Mouse (Mus musculus) lung, postnatal 36 days (tissue): ENCODE results near the gene Rsad1.

ENCODE experiments used
- DNase-seq: peaks from one replicate; pipeline ENCODE4 v3.0.0; 2022; ENCODE audit warnings: mixed read lengths

Gene Rsad1

DNA sequence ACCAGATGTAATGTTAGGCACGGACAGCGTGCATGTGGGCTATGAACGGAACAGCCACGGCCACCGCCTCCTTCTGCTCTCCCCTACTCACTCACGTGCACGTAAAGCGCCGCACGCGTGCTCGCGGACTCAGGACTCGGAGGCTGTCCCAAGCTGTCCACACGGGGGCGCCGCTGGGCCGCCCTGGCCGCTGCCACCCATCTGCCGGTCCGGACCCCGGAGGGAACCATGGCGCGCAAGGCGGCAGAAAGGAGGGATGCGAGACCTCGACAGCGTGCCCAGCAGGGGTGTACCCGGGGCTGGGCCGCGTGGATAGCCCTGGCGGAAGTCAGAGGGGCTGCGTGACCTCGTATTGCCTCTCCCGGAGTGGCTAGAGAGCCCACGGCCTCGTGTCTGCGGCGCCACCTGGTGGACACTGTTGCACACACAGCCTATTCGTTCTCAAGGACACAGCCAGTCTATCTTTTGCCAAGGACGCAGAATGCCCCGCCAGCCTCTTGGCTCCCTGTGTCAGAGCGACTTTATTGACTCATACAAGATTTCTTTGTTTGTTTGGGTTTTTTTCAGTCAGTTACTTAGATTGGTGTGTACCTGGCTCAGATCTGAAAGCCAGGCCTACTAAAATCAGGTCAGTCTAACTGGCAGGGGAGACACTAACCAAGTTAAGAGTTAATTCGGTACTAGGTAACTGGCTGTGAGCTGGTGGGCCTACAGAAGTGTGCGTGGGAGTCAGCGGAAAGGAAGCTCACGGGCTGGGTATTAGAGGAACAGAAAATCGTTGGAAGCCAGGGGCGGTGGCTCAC is at the start of gene Rsad1:
Gene Rsad1, minus strand, starts transcription at position 368 of the 803 bp plus-strand sequence.
- DNase-seq: peak; percentile 97

DNA sequence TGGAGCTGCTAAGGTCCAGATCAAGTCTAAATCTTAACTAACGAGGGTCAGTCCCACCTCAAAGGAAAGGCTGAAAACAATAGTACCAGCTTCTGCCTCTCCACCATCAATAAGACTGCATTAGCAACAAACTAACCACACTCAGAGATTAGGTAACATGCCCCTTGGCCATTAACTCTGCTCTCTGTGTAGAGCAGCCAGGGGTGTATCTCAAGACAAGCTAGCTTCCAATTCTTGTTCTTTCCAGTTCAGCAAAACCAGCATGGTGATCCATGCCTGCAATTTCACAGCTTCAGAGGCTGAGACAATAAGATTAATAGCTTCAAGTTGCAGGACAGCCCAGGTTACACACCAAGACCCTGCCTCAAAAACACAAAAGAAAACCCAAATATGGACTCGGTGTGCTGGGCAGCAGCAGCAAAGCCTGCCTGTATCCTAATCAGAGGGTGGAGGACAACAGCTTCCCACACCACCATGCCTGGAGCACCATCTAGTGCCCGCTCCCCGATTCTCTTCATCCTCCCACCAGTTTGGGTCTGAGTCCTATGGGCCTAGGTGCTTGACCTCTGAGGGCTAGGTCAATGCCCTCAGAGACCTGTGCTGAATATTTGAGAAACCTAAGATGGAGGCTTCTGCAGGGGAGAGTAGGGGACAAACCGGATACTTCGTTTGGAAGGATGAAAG is 49.5 kb upstream of the Rsad1 start:
- no peak for DNase-seq

DNA sequence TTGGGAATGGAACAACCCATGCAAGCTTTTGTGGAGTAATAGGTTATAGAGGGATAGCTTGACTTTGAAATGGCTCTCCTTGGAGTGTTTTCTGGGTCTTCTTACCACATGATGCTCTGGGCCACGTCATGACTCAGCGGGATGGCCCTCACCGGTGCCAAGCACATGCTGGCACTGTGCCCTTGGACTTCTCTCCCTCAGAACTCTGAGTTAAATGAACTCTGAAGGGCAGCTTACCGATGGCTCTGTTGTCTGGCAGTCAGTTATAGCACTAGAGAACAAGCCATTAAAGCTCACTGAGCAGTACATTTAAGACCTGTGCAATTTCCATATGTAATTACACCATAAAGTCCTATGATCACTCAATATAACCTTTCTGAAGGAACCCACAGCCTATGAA is 48.3 kb upstream of the Rsad1 start:
- peak; percentile 27 for DNase-seq

DNA sequence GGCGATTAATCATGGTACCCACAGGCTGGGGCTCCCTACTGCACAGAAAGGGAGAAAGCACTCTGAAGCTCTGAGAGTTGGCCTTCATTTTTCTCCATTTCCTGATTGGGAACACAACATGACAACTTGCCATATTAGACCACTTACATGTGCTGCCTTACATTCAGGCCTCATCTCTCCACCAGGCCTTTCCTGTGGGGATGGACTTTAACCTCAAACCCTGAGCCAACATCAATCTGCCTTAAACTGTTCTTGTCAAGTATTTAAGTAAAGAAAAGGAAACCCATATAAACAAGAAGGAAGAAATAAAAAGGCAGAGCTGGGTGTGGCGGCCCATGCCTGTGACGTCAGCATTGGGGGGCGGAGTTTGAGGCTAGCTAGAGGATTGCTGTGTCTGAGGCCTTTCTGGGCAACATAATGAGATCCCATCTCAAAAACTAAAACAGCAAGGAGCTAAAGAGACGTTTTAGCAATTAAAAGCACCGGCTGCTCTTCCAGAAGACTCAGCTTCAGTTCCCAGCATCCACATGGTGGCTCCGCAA is 47.3 kb upstream of the Rsad1 start:
- DNase-seq: peak; percentile 66

DNA sequence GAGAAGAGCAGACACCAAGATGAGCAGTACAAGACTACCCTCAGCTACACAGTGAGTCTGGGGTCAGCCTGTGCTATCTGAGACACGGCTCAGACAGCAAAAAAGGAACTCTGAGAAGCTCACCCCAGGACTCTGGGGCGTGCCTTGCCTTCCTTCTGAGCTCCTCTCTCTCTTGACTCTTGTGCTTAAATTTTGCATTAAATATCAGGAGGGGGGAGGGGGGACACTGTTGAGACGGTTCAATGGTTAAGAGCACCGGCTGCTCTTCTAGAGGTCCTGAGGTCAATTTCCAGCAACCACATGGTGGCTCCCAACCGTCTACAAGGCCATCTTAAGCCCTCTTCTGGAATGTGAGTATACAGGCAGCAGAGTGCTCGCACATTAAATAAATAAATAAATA is 38.5 kb upstream of the Rsad1 start:
- no peak for DNase-seq

DNA sequence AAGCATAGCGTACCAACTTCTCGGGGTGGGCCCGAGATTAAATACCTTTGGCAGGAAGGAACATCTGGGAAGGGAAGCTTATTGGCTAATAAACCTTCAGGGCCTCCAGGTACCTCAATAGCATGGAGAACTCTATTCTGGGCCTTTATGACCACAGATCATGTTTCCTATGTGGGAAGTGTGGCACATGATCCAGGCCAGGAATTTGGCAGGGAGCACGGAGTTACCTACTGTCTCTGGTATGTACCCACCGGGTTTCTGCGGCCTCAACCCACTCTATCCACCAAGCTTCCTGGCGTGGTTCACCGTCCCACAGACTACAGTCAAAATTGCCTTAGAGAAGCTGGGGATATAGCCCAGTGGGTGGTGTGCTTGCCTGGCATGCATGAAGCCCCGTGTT is 36.0 kb upstream of the Rsad1 start:
- DNase-seq: no peak

DNA sequence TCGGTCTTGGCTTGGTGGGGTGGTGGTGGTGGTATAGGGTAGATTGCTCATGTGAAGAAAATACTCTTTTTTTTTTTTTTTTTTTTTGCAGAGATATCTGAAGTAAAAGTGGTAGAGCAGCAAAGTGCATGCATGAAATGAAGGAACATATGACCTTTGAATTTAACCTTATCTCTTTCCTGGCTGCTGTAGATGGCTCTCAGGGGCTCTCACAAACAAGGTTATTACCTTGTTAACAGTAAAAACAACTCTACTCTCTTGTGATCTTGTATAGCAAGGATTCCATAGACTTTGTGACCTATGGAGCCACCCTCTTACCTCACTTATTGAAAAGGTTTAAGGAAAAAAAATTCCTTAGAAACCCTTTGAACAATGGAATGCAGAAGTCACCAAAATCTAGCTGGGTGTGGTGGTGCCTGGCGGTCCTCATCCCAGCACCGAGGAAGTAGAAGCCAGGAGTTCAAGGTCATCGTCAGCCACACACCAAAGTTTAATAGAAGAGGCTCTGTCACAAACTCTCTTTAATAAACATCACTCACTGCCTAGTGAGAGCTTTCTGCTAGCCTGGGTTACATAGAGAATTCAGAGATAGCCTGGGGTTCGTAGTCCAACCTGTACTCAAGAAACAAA is 31.2 kb upstream of the Rsad1 start:
- DNase-seq: no peak

DNA sequence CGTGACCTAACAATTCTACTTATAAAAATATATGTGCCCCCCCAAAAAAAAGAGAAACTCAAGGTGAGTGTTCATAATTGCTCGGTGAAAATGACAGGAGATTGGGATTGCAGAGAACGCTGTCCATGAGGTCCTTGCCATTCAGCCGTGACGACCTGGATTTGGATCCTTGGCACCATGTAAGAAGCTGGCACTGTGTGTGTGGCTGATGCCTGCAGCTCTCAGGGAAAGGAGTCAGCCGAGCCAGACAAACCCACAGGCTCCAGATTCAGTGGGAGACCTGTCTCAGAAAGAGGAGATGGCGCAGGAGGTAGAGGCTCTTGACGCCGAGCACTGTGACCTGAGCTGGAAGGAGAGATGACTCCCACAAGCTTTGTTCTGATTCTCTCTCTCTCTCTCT is 27.3 kb upstream of the Rsad1 start:
- no peak for DNase-seq

DNA sequence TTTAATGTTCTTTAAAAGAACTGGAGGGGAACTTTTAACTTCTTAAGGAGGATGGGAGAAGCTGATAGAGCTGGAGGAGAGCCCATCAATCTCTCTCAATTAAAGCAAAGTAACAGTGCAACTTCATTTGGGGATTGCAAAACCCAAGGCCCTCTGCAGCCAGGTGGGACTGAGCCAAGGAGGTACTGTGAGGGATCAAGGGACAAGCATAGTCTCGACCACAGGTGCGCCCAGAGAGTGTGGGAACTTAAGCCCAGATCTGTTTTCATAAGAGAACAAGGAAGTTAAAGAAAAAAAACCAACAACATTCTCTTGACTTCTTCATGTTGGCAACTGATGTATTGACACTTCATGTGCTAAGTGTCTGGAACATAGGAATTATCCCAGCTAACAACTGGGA is 26.0 kb upstream of the Rsad1 start:
- peak; percentile 60 for DNase-seq

DNA sequence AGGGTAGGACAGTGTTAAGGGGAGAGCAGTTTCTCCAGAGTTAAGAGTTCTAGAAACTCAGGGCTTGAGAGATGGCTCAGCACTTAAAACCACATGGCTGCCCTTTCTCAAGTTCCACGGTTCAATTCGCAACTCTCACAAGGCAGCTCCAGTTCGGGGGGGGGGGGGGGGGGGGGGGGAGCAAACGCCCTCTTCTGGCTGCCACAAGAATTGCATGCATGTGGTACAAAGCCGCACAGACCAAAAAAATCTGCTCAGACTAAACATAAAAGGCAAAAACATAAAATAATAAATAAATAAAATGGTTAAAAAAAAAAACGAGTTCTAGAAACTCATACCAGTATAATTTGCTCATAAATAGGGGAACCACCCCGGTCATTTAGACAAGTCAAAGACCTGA is 25.5 kb upstream of the Rsad1 start:
- DNase-seq: no peak

DNA sequence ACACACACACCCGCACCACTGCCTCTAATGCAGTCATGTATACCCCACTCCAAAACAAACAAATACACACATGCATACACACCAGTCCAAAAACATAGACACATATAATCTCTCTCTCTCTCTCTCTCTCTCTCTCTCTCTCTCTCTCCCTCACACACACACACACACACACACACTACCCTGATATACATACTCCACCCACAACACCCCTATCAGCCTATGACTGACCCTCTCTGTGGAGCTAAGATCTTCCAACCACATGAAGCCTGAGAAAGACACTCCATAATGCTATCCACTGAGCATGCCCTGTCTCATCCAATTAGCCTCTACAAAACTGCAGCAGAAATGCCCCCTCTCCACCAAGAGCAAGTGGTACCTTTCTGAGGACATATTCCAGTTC is 22.8 kb upstream of the Rsad1 start:
- DNase-seq: no peak

DNA sequence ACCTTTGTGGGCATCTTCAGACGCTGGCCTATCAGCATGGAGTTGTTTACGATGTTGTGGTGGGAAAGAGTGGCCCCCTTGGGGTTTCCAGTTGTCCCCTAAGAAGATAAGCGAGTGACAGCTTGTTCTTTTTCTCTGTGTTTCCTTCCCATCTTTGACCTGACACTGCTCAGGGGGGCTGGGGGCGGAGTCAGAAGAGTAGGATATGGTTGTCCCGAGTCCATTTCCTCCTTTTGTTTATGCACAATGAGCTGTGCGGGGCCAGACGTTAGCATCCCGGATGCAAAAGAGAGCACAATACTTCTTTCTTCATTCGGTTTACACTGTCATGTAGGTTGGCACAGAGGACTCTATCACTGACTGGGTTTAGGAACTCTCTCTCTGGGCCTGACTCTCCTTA is 21.6 kb upstream of the Rsad1 start:
- DNase-seq: peak; percentile 71

DNA sequence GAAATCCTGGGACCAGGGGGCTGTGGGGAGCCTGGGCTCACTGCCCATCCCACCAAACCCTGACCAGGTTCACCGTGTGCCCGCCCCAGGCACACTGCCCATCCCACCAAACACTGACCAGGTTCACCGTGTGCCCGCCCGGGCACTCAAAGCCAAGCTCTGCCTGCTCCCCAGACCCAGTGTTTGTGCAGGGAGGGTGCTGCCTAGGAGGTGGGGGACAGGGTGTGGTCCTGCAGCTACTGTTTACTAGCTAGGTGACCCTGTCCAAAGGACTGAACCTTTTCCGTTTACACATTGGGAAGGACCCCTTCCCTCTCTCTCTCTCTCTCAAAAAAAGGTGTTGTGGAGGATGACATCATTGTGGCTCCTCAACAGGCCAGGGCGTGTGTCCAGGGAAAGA is 18.3 kb upstream of the Rsad1 start:
- no peak for DNase-seq

DNA sequence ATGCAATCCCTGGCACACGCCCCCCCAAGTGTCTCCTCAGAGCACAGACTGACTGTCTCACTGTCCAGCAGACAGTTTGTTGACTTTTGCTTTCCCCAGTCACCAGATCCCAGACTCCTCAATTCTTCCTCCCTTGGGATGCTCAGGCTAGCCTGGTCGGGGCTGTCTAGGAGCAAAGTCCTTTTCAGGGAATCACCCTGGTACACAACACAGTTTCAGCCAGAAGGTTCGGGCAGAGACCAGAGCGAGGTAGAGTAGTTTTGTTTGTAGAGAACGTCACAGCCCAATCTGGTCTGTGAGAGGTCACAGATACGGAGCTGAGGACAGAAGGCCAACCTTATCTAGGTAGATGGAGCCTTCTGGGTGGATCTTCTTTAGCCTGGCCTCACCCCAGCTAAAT is 17.5 kb upstream of the Rsad1 start:
- no peak for DNase-seq

DNA sequence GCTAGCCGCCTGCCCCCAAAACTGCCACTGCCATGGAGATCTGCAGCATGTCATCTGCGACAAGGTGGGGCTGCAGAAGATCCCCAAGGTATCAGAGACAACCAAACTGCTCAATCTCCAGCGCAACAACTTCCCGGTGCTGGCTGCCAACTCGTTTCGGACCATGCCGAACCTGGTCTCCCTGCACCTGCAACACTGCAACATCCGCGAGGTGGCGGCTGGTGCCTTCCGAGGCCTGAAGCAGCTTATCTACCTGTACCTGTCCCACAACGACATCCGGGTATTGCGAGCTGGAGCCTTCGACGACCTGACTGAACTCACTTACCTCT is 16.1 kb upstream of the Rsad1 start:
- peak; percentile 70 for DNase-seq

DNA sequence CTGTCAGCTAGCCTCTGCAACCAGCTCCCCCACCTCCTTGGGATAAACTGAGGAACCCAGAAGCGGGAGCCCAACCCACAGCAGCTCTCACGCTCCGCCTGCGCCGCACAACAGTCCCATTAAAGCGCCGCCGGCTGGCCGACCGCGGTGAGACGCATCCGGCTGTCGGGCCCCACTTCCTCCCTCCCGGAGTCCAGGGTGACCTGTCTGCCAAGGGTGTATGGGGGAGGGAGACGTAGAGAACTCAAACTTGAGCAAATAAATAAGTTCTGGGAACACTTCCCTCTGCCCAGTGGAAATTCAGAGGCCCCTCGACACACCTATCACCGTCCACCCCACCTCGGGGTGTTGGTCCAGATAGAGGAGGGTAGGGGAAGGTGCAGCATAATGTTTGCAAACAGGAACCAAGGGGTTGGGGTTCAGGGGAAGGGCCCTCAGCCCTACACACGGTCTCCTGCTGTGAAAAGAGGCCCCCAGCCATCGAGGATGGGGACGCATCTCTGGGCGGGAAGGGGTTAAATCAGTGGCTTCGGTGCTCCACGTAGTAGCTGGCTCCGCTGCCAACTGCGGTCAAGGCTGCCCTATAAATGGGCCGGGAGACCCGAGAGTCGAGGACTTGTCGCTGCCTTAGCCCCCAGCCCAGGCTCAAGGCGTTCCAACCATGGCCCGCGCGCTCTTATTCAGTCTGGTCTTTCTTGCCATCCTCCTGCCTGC is 15.5 kb upstream of the Rsad1 start, which contains the start of gene Chad:
Gene Chad, plus strand, starts transcription at position 611 of the 714 bp plus-strand sequence.
- DNase-seq: peak; percentile 71

DNA sequence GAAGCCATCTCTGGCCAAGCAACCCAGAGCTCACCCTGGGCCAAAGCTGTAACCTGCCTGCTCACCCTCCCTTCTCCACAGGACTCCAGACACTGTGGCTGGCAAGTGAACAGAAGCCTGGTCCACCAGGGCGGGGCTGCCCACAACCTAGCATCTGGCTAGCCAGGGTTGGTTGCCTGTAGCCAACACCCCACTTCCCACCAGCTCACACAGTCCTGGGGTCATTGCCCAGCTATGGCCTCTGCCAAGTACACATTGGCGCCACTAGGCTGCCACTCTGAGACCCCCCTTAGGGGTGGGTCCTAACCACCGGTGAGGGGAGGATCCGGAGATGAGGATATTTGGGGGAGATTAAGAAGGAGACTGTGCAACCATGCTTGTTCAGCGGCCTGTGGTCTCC is 14.8 kb upstream of the Rsad1 start:
- DNase-seq: peak; percentile 30

DNA sequence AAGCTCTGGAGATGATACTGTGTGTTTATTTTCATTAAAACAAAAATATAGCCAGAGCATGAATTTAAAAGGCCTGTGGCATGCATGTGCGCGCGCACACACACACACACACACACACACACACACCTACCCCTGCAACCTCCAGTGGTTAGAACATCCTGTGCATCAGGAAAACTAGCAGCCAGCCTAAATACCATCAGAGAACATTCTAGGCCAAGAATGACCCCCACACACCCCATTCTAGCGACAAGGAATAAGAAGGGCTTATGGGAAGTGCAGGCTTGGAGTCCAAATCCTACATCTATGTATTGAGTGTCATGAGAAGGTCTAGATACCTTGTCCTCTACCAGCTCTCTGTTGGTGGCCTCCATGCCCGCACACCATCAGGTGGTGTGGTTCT is 14.3 kb upstream of the Rsad1 start:
- no peak for DNase-seq

DNA sequence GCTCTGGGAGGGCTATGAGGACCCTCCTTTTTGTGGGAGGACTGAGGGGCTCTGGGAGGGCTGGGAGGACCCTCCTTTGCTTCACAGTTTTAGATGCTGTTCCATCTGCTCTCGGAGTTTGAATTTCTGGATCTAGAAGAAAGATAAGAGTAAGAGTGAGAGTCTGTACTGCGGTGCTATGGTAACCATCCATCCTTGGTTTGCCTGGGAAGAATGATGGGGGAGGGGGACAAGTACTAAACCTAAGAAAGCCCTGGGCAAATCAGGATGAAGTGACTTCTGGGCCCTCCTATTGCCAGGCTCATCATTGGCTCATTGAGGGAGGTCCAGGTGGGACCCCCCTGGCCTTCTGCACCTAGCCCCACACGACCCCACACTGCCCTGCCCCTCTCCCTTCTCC is 9.2 kb upstream of the Rsad1 start:
- no peak for DNase-seq

DNA sequence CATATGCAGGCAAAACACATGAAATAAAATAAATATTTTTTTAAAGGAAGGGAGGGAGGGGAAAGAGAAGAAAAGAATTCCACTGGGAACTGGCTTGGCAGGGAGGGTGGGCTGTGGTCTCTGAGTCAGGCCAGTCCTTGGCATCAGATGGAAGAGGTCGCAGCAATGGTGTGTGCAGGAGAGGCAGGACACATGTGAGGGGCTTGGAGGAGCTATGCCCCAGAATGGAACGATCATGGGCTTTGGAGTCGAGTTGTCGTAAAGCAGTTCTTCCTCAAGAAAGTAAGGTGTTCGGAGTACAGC is 1.3 kb upstream of the Rsad1 start:
- DNase-seq: no peak

DNA sequence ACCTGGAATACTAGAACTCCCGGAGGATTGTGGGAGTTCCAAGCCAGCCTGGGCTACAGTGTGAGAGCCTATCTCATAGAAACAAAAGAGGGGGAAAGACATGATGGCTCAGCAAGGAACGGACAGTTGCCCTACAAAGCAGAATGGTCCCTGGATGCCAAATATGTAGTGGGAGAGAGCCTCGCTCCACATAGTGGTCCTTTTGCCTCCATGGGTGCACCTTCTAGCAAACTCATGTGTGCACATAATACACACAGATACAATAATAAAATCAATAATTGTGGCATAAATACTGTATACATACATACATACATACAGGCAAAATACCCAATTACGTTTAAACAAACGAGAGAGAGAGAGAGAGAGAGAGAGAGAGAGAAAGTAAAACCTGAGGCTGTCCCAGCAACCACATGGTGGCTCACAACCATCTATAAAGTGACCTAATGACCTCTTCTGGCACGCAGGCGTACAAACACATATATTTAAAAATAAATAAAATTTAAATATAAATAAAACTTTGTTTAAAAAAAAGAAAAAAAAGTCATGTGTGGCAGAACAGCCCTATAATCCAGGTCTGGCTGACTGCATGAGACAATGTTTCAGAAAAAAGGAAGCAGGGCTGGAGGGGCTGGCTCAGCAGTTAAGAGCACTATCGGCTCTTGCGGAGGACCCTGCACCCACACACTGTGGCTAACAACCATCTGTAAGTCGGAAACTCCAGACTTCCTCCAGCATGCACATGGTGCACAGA is 811 bp upstream of the Rsad1 start:
- DNase-seq: no peak

DNA sequence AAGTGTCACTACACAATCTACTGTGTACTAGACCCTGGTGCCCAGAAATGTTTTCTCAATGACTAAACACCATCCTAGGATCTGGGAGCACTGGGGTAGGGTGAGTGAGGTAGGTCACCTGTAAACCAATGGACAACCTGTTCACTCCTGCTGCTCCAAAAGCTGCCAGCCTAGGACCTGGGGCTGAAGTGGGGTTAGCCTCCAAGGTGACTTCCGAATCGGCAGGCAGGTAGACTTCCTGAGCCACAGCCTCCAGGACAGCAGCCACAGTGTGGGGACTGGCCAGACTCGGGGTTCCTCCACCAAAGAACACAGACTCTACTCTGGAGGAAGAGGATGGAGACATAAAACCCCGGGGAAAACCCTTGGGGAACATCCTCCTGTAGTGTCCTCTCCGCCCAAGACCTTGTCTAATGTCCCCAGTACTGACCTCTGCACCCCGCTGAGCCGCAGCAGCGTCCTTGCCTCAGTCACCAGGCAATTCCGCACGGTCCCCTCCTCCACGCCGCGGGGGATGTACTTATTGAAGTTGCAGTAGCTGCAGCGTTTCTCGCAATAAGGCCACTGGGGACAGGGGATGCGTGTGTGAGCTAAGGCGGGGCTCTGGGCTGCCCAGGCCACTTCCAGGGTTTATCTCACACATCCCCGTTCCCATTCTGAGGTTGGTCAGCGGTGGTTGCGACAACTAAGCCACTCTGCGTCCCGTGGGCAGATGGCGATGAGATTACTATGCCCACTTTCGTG is 842 bp downstream of the Rsad1 start:
- peak; percentile 38 for DNase-seq
